Mouse (Mus musculus): ENCODE measurements around the gene Runx1.

The Runx1 gene

GRCm38 (mm10) chr16:92608180-92608960, 217.6 kb downstream of the Runx1 start:
- no peak for DNase-seq

- DNase-seq = no peak
These were observed 219.4 kb downstream of the Runx1 start for GRCm38 (mm10) chr16:92606491-92606965.

GRCm38 (mm10) chr16:92605606-92606490, 220.1 kb downstream of the Runx1 start:
- DNase-seq = no peak

- DNase-seq = no peak
These were observed 223.4 kb downstream of the Runx1 start for GRCm38 (mm10) chr16:92602504-92602903.

- DNase-seq = no peak
These were observed 224.6 kb downstream of the Runx1 start for GRCm38 (mm10) chr16:92601270-92601826.

GRCm38 (mm10) chr16:92599451-92599850, 226.5 kb downstream of the Runx1 start:
- DNase-seq = no peak

- DNase-seq = no peak
These were observed 228.3 kb downstream of the Runx1 start for GRCm38 (mm10) chr16:92597655-92598054.

GRCm38 (mm10) chr16:92592207-92592606, 233.7 kb downstream of the Runx1 start:
- DNase-seq = no peak

- DNase-seq = no peak
These were observed 234.2 kb downstream of the Runx1 start for GRCm38 (mm10) chr16:92591783-92592182.

- DNase-seq = no peak
These were observed 238.1 kb downstream of the Runx1 start for GRCm38 (mm10) chr16:92587836-92588235.

GRCm38 (mm10) chr16:92581767-92582166, 244.2 kb downstream of the Runx1 start:
- no peak for DNase-seq

GRCm38 (mm10) chr16:92580981-92581380, 245.0 kb downstream of the Runx1 start:
- DNase-seq = no peak

- DNase-seq = no peak
These were observed 246.9 kb downstream of the Runx1 start for GRCm38 (mm10) chr16:92578915-92579653.

GRCm38 (mm10) chr16:92577381-92577780, 248.6 kb downstream of the Runx1 start:
- DNase-seq = no peak

- DNase-seq = no peak
These were observed 250.2 kb downstream of the Runx1 start for GRCm38 (mm10) chr16:92575792-92576191.

GRCm38 (mm10) chr16:92573193-92573592, 252.8 kb downstream of the Runx1 start:
- no peak for DNase-seq

GRCm38 (mm10) chr16:92571246-92571645, 254.7 kb downstream of the Runx1 start:
- DNase-seq = no peak

- DNase-seq = no peak
These were observed 259.8 kb downstream of the Runx1 start for GRCm38 (mm10) chr16:92566146-92566545.

- DNase-seq = peak; percentile 82
These were observed 260.2 kb downstream of the Runx1 start for GRCm38 (mm10) chr16:92565708-92566107.

GRCm38 (mm10) chr16:92565291-92565690, 260.7 kb downstream of the Runx1 start:
- peak; percentile 6 for DNase-seq

GRCm38 (mm10) chr16:92555051-92555450, 270.9 kb downstream of the Runx1 start:
- DNase-seq = no peak

GRCm38 (mm10) chr16:92552858-92553257, 273.1 kb downstream of the Runx1 start:
- DNase-seq = no peak

- no peak for DNase-seq
These were observed 273.9 kb downstream of the Runx1 start for GRCm38 (mm10) chr16:92552106-92552382.

All from kidney, adult 9 months (tissue).